Mouse (Mus musculus) midbrain, embryonic 11.5 days (tissue): ENCODE results near the gene Celf2. TPM values are rescaled to one million over a fixed set of nuclear protein-coding genes. Genes with fewer than 3 reads are reported as not detected.

Source experiments
- ATAC-seq: fragments of 200-750 bp; cut with Nextera tagmentation; 2 replicates; pipeline ENCODE4 v1.8.0; 2017; ENCODE audit warnings: moderate TSS enrichment, moderate library complexity; ENCODE audit not compliant: low FRiP score
- DNase-seq: peaks from one replicate; pipeline ENCODE4 v3.0.0; 2015; ENCODE audit warnings: low spot score; ENCODE audit errors: missing footprints
- H3K27ac ChIP-seq: fragments of 300-500 bp; sonication (generic); 2 replicates; pipeline ENCODE4 v1.5.1; 2014; ENCODE audit warnings: low read depth, low read length
- H3K27me3 ChIP-seq: fragments of 300-500 bp; sonication (generic); 2 replicates; pipeline ENCODE4 v1.6.1; 2014; ENCODE audit warnings: mild to moderate bottlenecking, low read length, moderate library complexity, mixed read lengths; ENCODE audit not compliant: control insufficient read depth, insufficient read depth
- H3K36me3 ChIP-seq: fragments of 300-500 bp; sonication (generic); 2 replicates; pipeline ENCODE4 v1.6.1; 2014; ENCODE audit warnings: mild to moderate bottlenecking, low read length, moderate library complexity, mixed read lengths; ENCODE audit not compliant: control insufficient read depth, insufficient read depth
- H3K4me1 ChIP-seq: fragments of 300-500 bp; sonication (generic); 2 replicates; pipeline ENCODE4 v1.6.1; 2014; ENCODE audit warnings: low read length; ENCODE audit not compliant: control insufficient read depth, insufficient read depth
- H3K4me2 ChIP-seq: fragments of 300-500 bp; sonication (generic); 2 replicates; pipeline ENCODE4 v1.6.1; 2014; ENCODE audit warnings: mild to moderate bottlenecking, moderate library complexity
- H3K4me3 ChIP-seq: fragments of 300-500 bp; sonication (generic); 2 replicates; pipeline ENCODE4 v1.5.1; 2014; ENCODE audit warnings: low read depth, low read length
- H3K9ac ChIP-seq: fragments of 300-500 bp; sonication (generic); 2 replicates; pipeline ENCODE4 v1.6.1; 2014; ENCODE audit warnings: low read length
- H3K9me3 ChIP-seq: fragments of 300-500 bp; sonication (generic); 2 replicates; pipeline ENCODE4 v1.6.1; 2016; ENCODE audit warnings: low read length; ENCODE audit not compliant: control insufficient read depth
- WGBS: fragments of 180-500 bp; shearing (Covaris S2); extraction: QIAGEN DNeasy Blood & Tissue Kit; methylation state at CpG from one replicate; pipeline ENCODE4 v1.1.7; 2014; 5-methylcytosine and 5-hydroxymethylcytosine counted together
- polyA plus RNA-seq: library from polyadenylated mRNA; unstranded; fragments of >200 nt; fragmentation: Nextera tagmentation; extraction: Ambion mirVana; gene quantifications from 2 replicates; pipeline ENCODE4 v1.2.1, GENCODE M21; 2014

Celf2 gene
- polyA plus RNA-seq, 1 experiment from 2014 or later: 92.7 TPM

- no peaks in the 10 kb centered on the region for H3K4me1 ChIP-seq
- DNase-seq (no peak), ATAC-seq (no peak)
- H3K27ac ChIP-seq: no peak overlapping the region
- no peaks in the 10 kb centered on the region for H3K36me3 ChIP-seq
- no peak overlapping the region for H3K4me3 ChIP-seq
- no peaks in the 10 kb centered on the region for H3K9me3 ChIP-seq
- H3K9ac ChIP-seq: no peak overlapping the region
- whole genome bisulfite sequencing: 77% methylated on average over 6 of the region's 6 CpGs
- H3K4me2 ChIP-seq: no peak overlapping the region
- H3K27me3 ChIP-seq: no peaks in the 10 kb centered on the region; the same call in 1 of the 2 replicates
Observed at GRCm38 (mm10) chr2:7222886-7223285, 286.5 kb downstream of the Celf2 start.

GRCm38 (mm10) chr2:7221856-7222255 is 287.5 kb downstream of the Celf2 start:
- no peaks in the 10 kb centered on the region; the same call in 1 of the 2 replicates for H3K27me3 ChIP-seq
- H3K27ac ChIP-seq: no peak overlapping the region
- H3K4me1 ChIP-seq: no peaks in the 10 kb centered on the region
- no peak for DNase-seq
- H3K9ac ChIP-seq: no peak overlapping the region
- no peak for ATAC-seq
- 83% methylated on average over 1 of the region's 1 CpGs for WGBS
- H3K36me3 ChIP-seq: no peaks in the 10 kb centered on the region
- no peak overlapping the region for H3K4me2 ChIP-seq
- no peaks in the 10 kb centered on the region for H3K9me3 ChIP-seq
- H3K4me3 ChIP-seq: no peak overlapping the region

- no peak overlapping the region for H3K9ac ChIP-seq
- no peak overlapping the region for H3K4me2 ChIP-seq
- H3K9me3 ChIP-seq: no peaks in the 10 kb centered on the region
- no peak overlapping the region for H3K27ac ChIP-seq
- no peaks in the 10 kb centered on the region for H3K36me3 ChIP-seq
- no peaks in the 10 kb centered on the region for H3K4me1 ChIP-seq
- 98% methylated on average over 2 of the region's 2 CpGs for WGBS
- ATAC-seq: no peak
- no peak overlapping the region for H3K4me3 ChIP-seq
- no peaks in the 10 kb centered on the region; the same call in 1 of the 2 replicates for H3K27me3 ChIP-seq
- DNase-seq: no peak
Observed at GRCm38 (mm10) chr2:7218101-7218500, 291.3 kb downstream of the Celf2 start.

- Histone ChIP-seq H3K9me3 (no peaks in the 10 kb centered on the region), H3K27ac (no peak overlapping the region; the same call in 1 of the 2 replicates), H3K36me3 (no peaks in the 10 kb centered on the region), H3K9ac (no peak overlapping the region), H3K4me1 (peaks cover 6% of the 10 kb centered on the region), H3K4me3 (no peak overlapping the region), H3K27me3 (no peaks in the 10 kb centered on the region), H3K4me2 (no peak overlapping the region)
- 50% methylated on average over 15 of the region's 15 CpGs for WGBS
- ATAC-seq (peak; percentile 93), DNase-seq (peak; percentile 87)
Observed at GRCm38 (mm10) chr2:7207691-7208504, 301.5 kb downstream of the Celf2 start.

GRCm38 (mm10) chr2:7193413-7193812 is 315.9 kb downstream of the Celf2 start:
- H3K9ac ChIP-seq: no peak overlapping the region
- H3K4me1 ChIP-seq: no peaks in the 10 kb centered on the region
- H3K27ac ChIP-seq: no peak overlapping the region
- 79% methylated on average over 2 of the region's 2 CpGs for WGBS
- H3K36me3 ChIP-seq: no peaks in the 10 kb centered on the region
- H3K4me2 ChIP-seq: no peak overlapping the region
- H3K4me3 ChIP-seq: no peak overlapping the region
- no peaks in the 10 kb centered on the region for H3K27me3 ChIP-seq
- DNase-seq (peak; percentile 47), ATAC-seq (no peak)
- H3K9me3 ChIP-seq: no peaks in the 10 kb centered on the region

GRCm38 (mm10) chr2:7179186-7179585 is 330.2 kb downstream of the Celf2 start:
- Histone ChIP-seq H3K27me3 (no peaks in the 10 kb centered on the region), H3K4me1 (no peaks in the 10 kb centered on the region), H3K9me3 (no peaks in the 10 kb centered on the region), H3K4me2 (no peak overlapping the region), H3K4me3 (no peak overlapping the region), H3K27ac (no peak overlapping the region), H3K9ac (no peak overlapping the region), H3K36me3 (no peaks in the 10 kb centered on the region)
- ATAC-seq (no peak), DNase-seq (no peak)
- 85% methylated on average over 1 of the region's 1 CpGs for WGBS

GRCm38 (mm10) chr2:7173271-7174064 is 335.9 kb downstream of the Celf2 start:
- Histone ChIP-seq H3K4me2 (no peak overlapping the region), H3K9me3 (no peaks in the 10 kb centered on the region), H3K9ac (no peak overlapping the region), H3K36me3 (no peaks in the 10 kb centered on the region), H3K4me3 (no peak overlapping the region), H3K27me3 (no peaks in the 10 kb centered on the region), H3K27ac (no peak overlapping the region), H3K4me1 (peaks cover 4% of the 10 kb centered on the region; the same call in 1 of the 2 replicates)
- no peak for ATAC-seq
- no peak for DNase-seq
- WGBS: 80% methylated on average over 11 of the region's 11 CpGs

GRCm38 (mm10) chr2:7171087-7171696 is 338.2 kb downstream of the Celf2 start:
- Histone ChIP-seq H3K9me3 (no peaks in the 10 kb centered on the region), H3K27ac (no peak overlapping the region), H3K36me3 (no peaks in the 10 kb centered on the region), H3K4me3 (no peak overlapping the region), H3K4me1 (peaks cover 4% of the 10 kb centered on the region; the same call in 1 of the 2 replicates), H3K9ac (no peak overlapping the region), H3K4me2 (no peak overlapping the region), H3K27me3 (no peaks in the 10 kb centered on the region)
- DNase-seq: no peak
- peak; percentile 72 for ATAC-seq
- 46% methylated on average over 8 of the region's 8 CpGs for WGBS

GRCm38 (mm10) chr2:7165786-7166185 is 343.6 kb downstream of the Celf2 start:
- H3K27me3 ChIP-seq: no peaks in the 10 kb centered on the region
- no peak for DNase-seq
- 84% methylated on average over 3 of the region's 3 CpGs for WGBS

More at GRCm38 (mm10) chr2:7165786-7166185, 343.6 kb downstream of the Celf2 start:
- Histone ChIP-seq H3K4me1 (no peaks in the 10 kb centered on the region), H3K9ac (no peak overlapping the region), H3K27ac (no peak overlapping the region), H3K4me3 (no peak overlapping the region), H3K36me3 (no peaks in the 10 kb centered on the region), H3K4me2 (no peak overlapping the region), H3K9me3 (no peaks in the 10 kb centered on the region)
- no peak for ATAC-seq
